Mouse (Mus musculus) cerebellum, adult 9-11 months (tissue): ENCODE results near the gene Hspa13.
A peak's percentile ranks its signal among the peaks of the same experiment; 100 is the strongest.

Experiments used
- DNase-seq: peaks from one replicate; pipeline ENCODE4 v3.0.0; 2022

Gene Hspa13

GRCm38 (mm10) chr16:75766388-75767249, at the start of gene Hspa13:
Hspa13 (minus strand) TSS chr16:75767104.
- peak; percentile 99 for DNase-seq

GRCm38 (mm10) chr16:75779271-75779670, 12.4 kb upstream of the Hspa13 start:
- no peak for DNase-seq

GRCm38 (mm10) chr16:75773222-75773621, 6.3 kb upstream of the Hspa13 start:
- DNase-seq, result no peak

GRCm38 (mm10) chr16:75767250-75768002, 522 bp upstream of the Hspa13 start:
- DNase-seq, result peak; percentile 27

- no peak for DNase-seq
Measured at GRCm38 (mm10) chr16:75752876-75753275, 14.0 kb downstream of the Hspa13 start.

- no peak for DNase-seq
Measured at GRCm38 (mm10) chr16:75750103-75750502, 16.8 kb downstream of the Hspa13 start.

GRCm38 (mm10) chr16:75748926-75749325, 18.0 kb downstream of the Hspa13 start:
- DNase-seq, result no peak

GRCm38 (mm10) chr16:75744014-75744413, 22.9 kb downstream of the Hspa13 start:
- DNase-seq, result no peak

- DNase-seq, result no peak
Measured at GRCm38 (mm10) chr16:75717405-75718173, 49.3 kb downstream of the Hspa13 start.

- DNase-seq, result peak; percentile 11
Measured at GRCm38 (mm10) chr16:75696176-75696575, 70.7 kb downstream of the Hspa13 start.
